Mouse (Mus musculus) central nervous system, embryonic 11.5 days (tissue): ENCODE data around the gene Cdc14a. TPM values are rescaled to one million over a fixed set of nuclear protein-coding genes. Genes with fewer than 3 reads are reported as not detected.

Source experiments
- polyA plus RNA-seq: library from polyadenylated mRNA; depleted of rRNA; stranded (reverse); fragments of >200 nt; gene quantifications from 2 replicates; pipeline ENCODE4 v1.2.3, GENCODE M21; 2012; rRNA removed

Gene Cdc14a
- polyA plus RNA-seq = 13.0 and 13.2 TPM in 2 replicates

GRCm38 (mm10) chr3:116423353-116424159, at the start of gene Cdc14a:
Cdc14a (minus strand) TSS chr3:116424032.

GRCm38 (mm10) chr3:116253077-116253531, 170.7 kb downstream of the Cdc14a start, which contains the start of gene Gpr88:
Gpr88 (minus strand) TSS chr3:116253503.

Other genes starting within 250 kb of the Cdc14a start
- gene Gpr88, start 170.5 kb downstream of the Cdc14a start, polyA plus RNA-seq = 0.34 and 0.55 TPM in 2 replicates
- 90.9 and 103 TPM in 2 replicates for gene Rtca, start 84.2 kb upstream of the Cdc14a start, polyA plus RNA-seq
- 13.9 and 17.6 TPM in 2 replicates for gene Dbt, start 89.0 kb upstream of the Cdc14a start, polyA plus RNA-seq
- gene Lrrc39, start 138.9 kb upstream of the Cdc14a start, polyA plus RNA-seq = 0.89 and 1.5 TPM in 2 replicates
- 20.2 and 23.8 TPM in 2 replicates for gene Sass6, start 170.9 kb upstream of the Cdc14a start, polyA plus RNA-seq
- gene Trmt13, start 190.6 kb upstream of the Cdc14a start, polyA plus RNA-seq = 31.8 TPM in 2 replicates
- 25.1 and 46.7 TPM in 2 replicates for gene Mfsd14a, start 238.6 kb upstream of the Cdc14a start, polyA plus RNA-seq